Mouse (Mus musculus) right cerebral cortex, adult 18-20 months (tissue): ENCODE data around the gene Opn1sw.
A peak's percentile ranks its signal among the peaks of the same experiment; 100 is the strongest.
"Not testable (repeated sequence)": the region's sequence is repeated elsewhere in the genome, so short reads cannot be mapped to it uniquely, and the experiment has no call there.

Source experiments
- DNase-seq: peaks from one replicate; pipeline ENCODE4 v3.0.0; 2022; ENCODE audit warnings: mixed read lengths

The Opn1sw gene

DNA sequence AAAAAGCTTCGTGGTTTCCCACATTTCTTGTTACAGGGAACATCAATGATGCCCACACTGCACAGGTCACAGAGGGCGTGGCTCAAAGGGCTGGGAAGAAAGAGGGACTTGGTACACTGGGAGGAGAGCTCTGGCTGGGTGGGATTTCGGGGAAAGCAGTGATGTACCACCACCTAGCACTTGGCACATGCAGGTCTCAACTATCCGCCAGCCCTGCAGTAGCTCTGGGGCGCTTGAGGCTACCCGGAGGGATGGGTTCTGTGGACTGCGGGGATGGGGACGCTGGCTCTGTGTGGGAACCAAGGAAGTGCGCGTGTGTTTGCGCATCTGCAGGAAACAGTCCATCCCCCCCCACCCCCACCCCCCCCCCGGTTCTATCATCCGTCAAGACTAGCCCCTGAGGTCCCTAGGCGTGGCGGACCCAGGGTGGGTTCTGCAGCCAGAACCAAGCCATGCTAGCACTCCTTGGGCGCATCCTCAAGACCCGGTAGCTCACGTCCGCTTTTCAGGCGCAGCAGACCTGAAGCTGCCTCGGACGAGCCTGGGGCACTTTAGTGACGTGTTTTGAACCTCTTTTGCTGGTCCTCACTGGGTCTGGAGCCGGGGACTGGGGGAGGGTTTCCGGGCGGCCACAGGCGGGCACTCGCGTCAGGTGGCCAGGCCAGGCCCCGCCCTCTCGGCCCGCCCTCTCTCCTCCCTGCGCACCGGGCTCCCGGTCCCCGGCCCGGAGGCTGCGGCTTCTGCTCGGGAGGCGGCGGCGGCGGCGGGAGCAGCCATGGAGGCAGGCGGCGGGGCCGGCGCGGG lies 7.8 kb upstream of the Opn1sw start, which contains the start of gene Ccdc136:
TSS of gene Ccdc136 (plus strand) at position 400 of the 804 bp plus-strand sequence.
- peak; percentile 91 for DNase-seq

DNA sequence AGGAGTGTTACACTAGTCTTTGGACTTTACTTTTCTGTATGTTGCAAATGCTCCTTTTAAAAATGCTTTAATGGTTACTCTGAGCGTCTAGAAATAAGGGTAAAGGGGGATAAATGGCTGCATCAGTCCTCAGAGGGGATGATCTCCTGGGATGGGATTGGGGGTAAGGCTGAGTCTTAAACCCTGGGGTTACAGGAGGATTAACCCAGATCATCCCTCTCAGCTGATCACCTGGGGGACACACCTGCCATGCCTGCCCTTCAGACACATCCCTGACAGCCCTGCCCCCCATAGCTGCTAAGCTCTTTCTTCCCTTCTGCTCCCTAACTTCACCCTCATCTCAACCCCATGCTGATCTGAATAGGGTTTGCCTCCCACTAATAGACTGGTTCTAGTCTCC lies 6.0 kb upstream of the Opn1sw start:
- DNase-seq, result no peak

DNA sequence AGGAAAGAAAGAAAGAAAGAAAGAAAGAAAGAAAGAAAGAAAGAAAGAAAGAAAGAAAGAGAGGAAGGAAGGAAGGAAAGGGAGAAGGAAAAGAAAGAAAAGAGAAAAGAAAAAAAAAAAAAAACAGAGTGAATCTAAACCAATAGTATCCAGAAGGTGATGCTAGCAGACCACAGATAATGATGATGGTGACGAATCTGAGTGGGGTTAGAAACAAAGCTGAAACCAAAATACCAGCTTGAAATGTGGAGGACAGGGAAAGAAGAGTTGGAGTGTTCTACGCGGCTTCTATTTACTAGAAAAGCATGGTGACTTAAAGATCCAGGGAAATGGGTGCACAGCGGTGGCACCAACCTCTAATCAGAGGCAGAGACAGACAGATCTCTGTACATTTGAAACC lies 3.5 kb upstream of the Opn1sw start:
- no peak for DNase-seq

DNA sequence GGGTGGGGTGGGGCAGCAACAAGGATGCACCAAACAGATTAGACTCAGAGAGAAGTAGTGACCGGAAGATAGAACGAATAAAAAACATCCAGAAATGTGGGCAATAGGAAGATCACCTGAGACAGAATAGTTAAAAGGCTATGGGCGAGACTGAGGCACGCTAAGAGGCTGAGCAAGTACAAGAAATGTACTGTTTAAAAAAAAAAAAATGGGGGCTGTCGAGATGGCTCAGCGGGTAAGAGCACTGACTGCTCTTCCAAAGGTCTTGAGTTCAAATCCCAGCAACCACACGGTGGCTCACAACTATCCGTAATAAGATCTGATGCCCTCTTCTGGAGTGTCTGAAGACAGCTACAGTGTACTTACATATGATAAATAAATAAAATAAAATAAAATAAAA lies 3.0 kb upstream of the Opn1sw start:
- not testable (repeated sequence) for DNase-seq

GRCm38 (mm10) chr6:29390500-29390899 lies 2.2 kb upstream of the Opn1sw start:
- not testable (repeated sequence) for DNase-seq

DNA sequence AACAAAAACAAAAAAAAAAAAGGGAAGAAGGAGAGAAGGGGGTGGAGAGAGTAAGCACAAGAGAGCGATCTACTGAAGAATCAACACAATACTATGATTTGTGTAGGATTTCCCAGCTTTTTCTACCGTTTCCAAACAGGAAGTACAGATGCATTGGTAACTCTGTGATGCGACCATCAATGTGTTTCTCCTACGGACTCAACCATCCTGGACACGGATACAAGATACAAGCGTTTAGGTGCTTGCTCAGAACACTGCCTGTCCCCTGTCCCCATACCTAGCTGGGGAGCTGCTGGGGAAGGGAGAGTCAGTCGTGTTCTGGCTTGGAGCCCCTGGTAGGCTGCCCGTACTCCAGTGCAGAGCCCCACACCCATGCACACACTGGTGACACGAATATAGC lies 1.2 kb upstream of the Opn1sw start:
- no peak for DNase-seq

GRCm38 (mm10) chr6:29388606-29389080 lies 375 bp upstream of the Opn1sw start:
- peak; percentile 85 for DNase-seq

- no peak for DNase-seq
Observed at GRCm38 (mm10) chr6:29382442-29382841, 5.8 kb downstream of the Opn1sw start.

- no peak for DNase-seq
Observed at GRCm38 (mm10) chr6:29379954-29380353, 8.3 kb downstream of the Opn1sw start.

GRCm38 (mm10) chr6:29378678-29379077 lies 9.6 kb downstream of the Opn1sw start:
- DNase-seq, result no peak

DNA sequence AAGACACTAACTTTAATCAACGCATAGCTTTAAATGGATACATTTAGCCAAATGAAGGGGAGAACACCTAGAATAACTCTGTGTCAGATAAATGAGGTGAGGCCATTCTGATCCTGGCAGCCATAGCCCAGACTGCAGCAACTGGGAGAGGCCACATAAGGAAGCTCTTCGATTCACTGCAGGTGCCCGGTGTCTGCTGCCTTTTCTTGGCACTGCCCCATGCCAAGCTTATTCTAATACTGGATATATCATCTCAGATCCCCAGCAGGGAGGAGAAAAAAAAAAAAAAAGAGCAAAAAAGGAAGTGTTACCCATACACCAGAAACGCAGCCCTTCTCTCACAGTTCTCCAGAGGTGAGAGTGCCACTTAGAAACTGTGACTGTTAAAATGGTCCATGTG lies 10.9 kb downstream of the Opn1sw start:
- DNase-seq, result no peak

- no peak for DNase-seq
Observed at GRCm38 (mm10) chr6:29365277-29365676, 23.0 kb downstream of the Opn1sw start.

- no peak for DNase-seq
Observed at GRCm38 (mm10) chr6:29363129-29363515, 25.1 kb downstream of the Opn1sw start.

GRCm38 (mm10) chr6:29362246-29363128 lies 25.8 kb downstream of the Opn1sw start:
- no peak for DNase-seq

- DNase-seq, result no peak
Observed at GRCm38 (mm10) chr6:29360211-29360610, 28.1 kb downstream of the Opn1sw start.

GRCm38 (mm10) chr6:29359386-29359785 lies 28.9 kb downstream of the Opn1sw start:
- DNase-seq, result no peak

- no peak for DNase-seq
Observed at GRCm38 (mm10) chr6:29352816-29353215, 35.5 kb downstream of the Opn1sw start.

DNA sequence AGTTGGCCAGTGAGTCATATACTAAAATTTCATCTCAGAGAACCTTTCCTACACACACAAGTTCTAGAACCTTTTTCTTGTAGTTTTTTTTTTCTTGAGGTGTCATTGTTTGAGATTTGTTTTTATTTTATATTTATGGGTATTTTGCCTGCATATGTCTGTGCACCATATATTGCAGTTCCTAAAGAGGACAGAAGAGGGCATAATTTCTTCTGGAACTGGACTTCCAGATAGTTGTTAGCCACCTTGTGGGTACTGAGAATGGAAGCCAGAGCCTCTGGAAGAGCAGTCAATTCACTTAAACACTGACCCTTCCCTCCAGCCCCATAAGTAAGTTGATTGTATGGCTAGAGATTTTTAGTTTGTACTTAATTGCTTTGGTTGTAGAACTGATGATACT lies 36.7 kb downstream of the Opn1sw start:
- DNase-seq, result no peak

GRCm38 (mm10) chr6:29348371-29348724 lies 39.9 kb downstream of the Opn1sw start:
- no peak for DNase-seq

- DNase-seq, result peak; percentile 100
Observed at GRCm38 (mm10) chr6:29347665-29348370, 40.5 kb downstream of the Opn1sw start, which contains the start of gene Calu. TSS of gene Calu (plus strand) at chr6:29348069.

GRCm38 (mm10) chr6:29347189-29347588 lies 41.1 kb downstream of the Opn1sw start:
- DNase-seq, result no peak

DNA sequence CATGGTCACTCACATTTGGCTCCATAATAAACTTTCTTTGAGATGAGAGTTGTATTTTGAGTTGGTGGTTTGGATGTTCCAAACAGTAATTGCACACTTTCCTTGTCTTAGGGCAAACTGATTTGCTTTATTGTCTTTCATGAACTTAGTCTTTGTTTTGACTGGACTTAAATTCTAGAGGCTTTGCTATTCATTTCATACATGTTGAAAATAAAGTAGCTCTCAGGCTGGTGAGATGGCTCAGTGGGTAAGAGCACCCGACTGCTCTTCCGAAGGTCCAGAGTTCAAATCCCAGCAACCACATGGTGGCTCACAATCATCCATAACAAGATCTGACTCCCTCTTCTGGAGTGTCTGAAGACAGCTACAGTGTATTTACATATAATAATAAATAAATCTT lies 41.8 kb downstream of the Opn1sw start:
- not testable (repeated sequence) for DNase-seq

- no peak for DNase-seq
Observed at GRCm38 (mm10) chr6:29329514-29329913, 58.8 kb downstream of the Opn1sw start.
